Mouse (Mus musculus) G1E (cell line): ENCODE results near the gene Npnt. TPM values are rescaled to one million over a fixed set of nuclear protein-coding genes. Genes with fewer than 3 reads are reported as not detected.

Experiments used
- ATAC-seq: 2 replicates; pipeline ENCODE4 v1.8.0; 2016; ENCODE audit warnings: mild to moderate bottlenecking; ENCODE audit not compliant: insufficient number of reproducible peaks, poor library complexity, low FRiP score, severe bottlenecking; ENCODE audit errors: extremely low read depth
- DNase-seq: peaks from one replicate; pipeline ENCODE4 v3.0.0; 2012; ENCODE audit warnings: low spot score
- H3K27me3 ChIP-seq: 2 replicates; pipeline ENCODE4 v1.6.1; 2012; ENCODE audit warnings: mild to moderate bottlenecking, low read length, inconsistent platforms; ENCODE audit not compliant: insufficient read depth
- H3K36me3 ChIP-seq: replicated peaks from 2 replicates; pipeline ENCODE3; 2012; ENCODE audit warnings: mild to moderate bottlenecking, inconsistent platforms
- H3K4me1 ChIP-seq: 2 replicates; pipeline ENCODE4 v1.6.1; 2012; ENCODE audit warnings: low read depth, low read length, inconsistent platforms, mixed read lengths; ENCODE audit not compliant: insufficient read depth
- H3K4me3 ChIP-seq: 2 replicates; pipeline ENCODE4 v1.5.1; 2012; ENCODE audit warnings: low read depth, mild to moderate bottlenecking, inconsistent platforms, low read length, moderate library complexity, mixed read lengths
- H3K9me3 ChIP-seq: replicated peaks from 2 replicates; pipeline ENCODE4 v1.6.1; 2012; ENCODE audit warnings: inconsistent platforms
- CTCF ChIP-seq: IDR thresholded peaks from 2 replicates; pipeline ENCODE4 v1.5.1; 2012; ENCODE audit warnings: low read depth, low read length, inconsistent platforms, mixed read lengths
- GATA1 ChIP-seq: IDR thresholded peaks from 2 replicates; pipeline ENCODE4 v1.6.1; 2012; ENCODE audit warnings: borderline replicate concordance, low read length, inconsistent platforms, mixed read lengths
- GATA2 ChIP-seq: IDR thresholded peaks from 2 replicates; pipeline ENCODE4 v1.6.1; 2012; ENCODE audit warnings: low read depth, low read length, inconsistent platforms, borderline replicate concordance
- POLR2AphosphoS5 ChIP-seq: IDR thresholded peaks from 2 replicates; pipeline ENCODE4 v1.6.1; 2012; ENCODE audit warnings: low read depth, low read length, inconsistent platforms; ENCODE audit not compliant: insufficient replicate concordance
- TAL1 ChIP-seq: conservative IDR thresholded peaks from 2 replicates; pipeline ENCODE4 v1.6.1; 2012; ENCODE audit warnings: low read depth, low read length, inconsistent platforms, mixed read lengths
- polyA plus RNA-seq: library from polyadenylated mRNA; stranded (reverse); fragments of >175 nt; gene quantifications from 2 replicates; pipeline ENCODE4 v1.2.3, GENCODE M21; 2012
- total RNA-seq, 2 experiments: library from RNA; stranded (forward) in 1 of 2; stranded (reverse) in 1 of 2; fragments of 200-1000 nt in 1 of 2; fragments of >200 nt in 1 of 2; fragmentation: Nextera tagmentation in 1 of 2; gene quantifications; 2 replicates each; pipeline ENCODE4 v1.2.3; 2014 to 2017

Npnt gene
- total and polyA plus RNA-seq, 3 experiments = 0.05 TPM; not detected in 2

DNA sequence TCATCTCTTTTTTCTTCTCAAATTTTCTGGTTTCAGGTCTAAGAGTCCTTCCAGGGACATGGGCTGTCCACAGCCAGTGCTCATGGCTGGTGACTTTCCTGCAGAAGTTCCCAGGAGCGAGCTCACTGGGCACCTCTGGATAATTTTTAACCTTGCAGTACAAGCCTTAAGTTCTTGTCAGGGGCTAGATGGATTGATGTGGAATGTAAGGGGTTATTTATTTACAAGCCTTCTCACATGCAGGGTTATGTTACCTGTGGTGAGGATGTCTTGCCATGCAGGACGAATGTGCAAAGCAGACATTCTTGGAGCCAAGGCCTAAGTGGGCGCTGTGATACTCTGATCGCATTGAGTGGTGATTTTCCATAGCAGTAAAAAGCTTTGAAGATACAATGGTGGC is 84.5 kb downstream of the Npnt start:
- no peak overlapping the region for H3K4me3 ChIP-seq
- H3K27me3 ChIP-seq = peaks cover 29% of the 10 kb centered on the region
- ATAC-seq (no peak), DNase-seq (no peak)
- no peaks in the 10 kb centered on the region for H3K9me3 ChIP-seq
- TF ChIP-seq GATA2 = no peak
- TF ChIP-seq TAL1 = no peak
- no peak for TF ChIP-seq GATA1
- H3K4me1 ChIP-seq = no peaks in the 10 kb centered on the region
- H3K36me3 ChIP-seq = no peaks in the 10 kb centered on the region

DNA sequence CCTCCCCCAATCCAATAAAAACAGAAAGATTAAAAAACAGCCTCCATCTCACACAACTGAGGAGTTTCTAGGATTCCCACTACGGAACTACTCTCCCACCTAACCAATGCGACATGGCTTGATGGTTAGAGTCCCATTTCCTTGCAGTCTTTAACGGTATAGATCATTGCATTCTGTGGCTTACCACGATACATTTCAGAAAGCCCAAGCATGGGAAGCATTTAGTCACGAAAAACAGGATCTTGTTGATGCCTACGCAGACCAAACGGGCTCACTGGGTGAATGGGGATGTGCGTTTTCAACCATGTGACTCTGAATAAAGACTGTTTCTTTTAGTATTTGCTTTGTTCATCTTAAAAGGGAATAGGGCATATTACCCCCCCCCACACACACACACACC is 85.1 kb downstream of the Npnt start:
- TF ChIP-seq CTCF (no peak), TAL1 (no peak), GATA2 (no peak), POLR2AphosphoS5 (no peak), GATA1 (no peak)
- Histone ChIP-seq H3K9me3 (no peaks in the 10 kb centered on the region), H3K4me1 (no peaks in the 10 kb centered on the region), H3K27me3 (peaks cover 31% of the 10 kb centered on the region), H3K4me3 (no peak overlapping the region), H3K36me3 (no peaks in the 10 kb centered on the region)
- DNase-seq = no peak
- ATAC-seq = no peak

DNA sequence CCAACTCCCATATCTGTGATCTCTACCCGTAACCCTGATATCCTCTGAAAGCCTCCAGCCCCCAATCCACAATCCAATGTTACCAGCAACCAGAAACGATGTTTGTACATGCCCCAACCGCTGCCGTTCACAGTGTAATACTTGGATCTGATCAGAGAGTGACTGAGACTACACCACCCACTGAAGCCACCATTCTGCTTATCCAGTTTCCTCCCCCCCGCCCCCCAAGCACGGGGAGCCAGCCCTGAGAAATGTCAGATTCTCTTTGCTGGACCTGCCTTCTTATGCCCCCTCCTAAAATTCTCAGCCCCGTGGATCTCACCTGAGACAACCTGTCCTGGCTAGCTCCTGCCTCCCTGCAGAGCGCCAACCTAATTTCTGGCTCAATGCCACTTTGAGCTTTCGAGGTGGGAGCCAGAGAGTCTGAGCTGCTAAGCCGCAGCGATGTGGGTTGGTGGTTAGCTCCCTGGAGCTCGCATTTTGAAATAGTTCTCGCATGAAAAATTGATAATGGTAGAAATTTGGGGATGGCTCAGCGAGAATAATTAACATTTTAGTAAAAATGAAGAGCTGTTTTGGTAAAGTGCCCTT is 85.7 kb downstream of the Npnt start:
- DNase-seq (no peak), ATAC-seq (no peak)
- no peak overlapping the region for H3K4me3 ChIP-seq

DNA sequence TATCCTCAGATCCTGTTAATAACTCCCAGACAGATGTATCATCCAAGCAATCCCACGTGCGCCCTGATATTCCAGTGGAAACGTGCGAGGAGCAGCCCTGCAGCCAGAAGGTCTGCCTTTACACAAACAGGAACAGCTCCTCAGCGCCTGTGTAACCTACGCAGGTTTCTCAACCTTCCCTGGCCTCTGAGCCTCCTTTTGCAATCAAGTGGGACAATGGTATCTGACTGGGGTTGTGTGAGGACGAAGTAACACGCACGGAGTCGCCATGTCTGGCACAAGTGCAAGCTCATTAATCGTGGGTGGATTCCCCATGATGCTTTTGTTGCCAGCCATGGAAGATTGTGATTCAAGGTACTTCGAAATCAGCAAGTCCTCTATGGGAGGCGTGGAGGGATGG is 86.2 kb downstream of the Npnt start:
- Histone ChIP-seq H3K9me3 (no peaks in the 10 kb centered on the region), H3K36me3 (no peaks in the 10 kb centered on the region), H3K4me1 (no peaks in the 10 kb centered on the region), H3K4me3 (no peak overlapping the region), H3K27me3 (peaks cover 32% of the 10 kb centered on the region)
- TF ChIP-seq GATA2 (no peak), CTCF (no peak), GATA1 (no peak), TAL1 (no peak), POLR2AphosphoS5 (no peak)
- DNase-seq (no peak), ATAC-seq (no peak)

More for the DNA sequence above, 85.7 kb downstream of the Npnt start:
- Histone ChIP-seq H3K36me3 (no peaks in the 10 kb centered on the region), H3K27me3 (peaks cover 32% of the 10 kb centered on the region), H3K9me3 (no peaks in the 10 kb centered on the region), H3K4me1 (no peaks in the 10 kb centered on the region)
- TF ChIP-seq GATA1 (no peak), TAL1 (no peak), GATA2 (no peak), CTCF (no peak), POLR2AphosphoS5 (no peak)

DNA sequence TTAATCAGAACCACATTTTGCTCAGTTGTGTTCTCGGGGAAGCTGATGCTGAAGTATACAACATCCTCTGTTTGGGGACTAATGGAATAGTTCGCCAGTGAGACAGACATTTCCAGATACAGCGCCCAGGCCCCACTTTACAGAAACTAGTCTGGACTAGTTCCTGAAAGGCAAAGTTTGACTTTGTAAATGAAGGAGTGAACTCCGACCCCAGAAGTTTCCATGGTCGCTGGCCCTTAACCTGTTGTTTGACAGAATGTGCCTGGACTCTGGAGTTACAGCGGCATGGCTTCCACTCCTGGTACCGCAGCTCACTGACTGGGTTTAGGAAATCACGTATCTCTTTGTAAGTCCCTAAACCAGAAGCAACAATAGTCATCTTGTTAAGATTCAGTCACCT is 89.3 kb downstream of the Npnt start:
- no peaks in the 10 kb centered on the region for H3K9me3 ChIP-seq
- no peak for DNase-seq
- no peaks in the 10 kb centered on the region for H3K36me3 ChIP-seq
- H3K4me3 ChIP-seq = no peak overlapping the region
- H3K27me3 ChIP-seq = peaks cover 28% of the 10 kb centered on the region; the same call in 1 of the 2 replicates
- TF ChIP-seq GATA1 (no peak), CTCF (no peak), POLR2AphosphoS5 (no peak), GATA2 (no peak), TAL1 (no peak)
- no peaks in the 10 kb centered on the region for H3K4me1 ChIP-seq
- no peak for ATAC-seq

DNA sequence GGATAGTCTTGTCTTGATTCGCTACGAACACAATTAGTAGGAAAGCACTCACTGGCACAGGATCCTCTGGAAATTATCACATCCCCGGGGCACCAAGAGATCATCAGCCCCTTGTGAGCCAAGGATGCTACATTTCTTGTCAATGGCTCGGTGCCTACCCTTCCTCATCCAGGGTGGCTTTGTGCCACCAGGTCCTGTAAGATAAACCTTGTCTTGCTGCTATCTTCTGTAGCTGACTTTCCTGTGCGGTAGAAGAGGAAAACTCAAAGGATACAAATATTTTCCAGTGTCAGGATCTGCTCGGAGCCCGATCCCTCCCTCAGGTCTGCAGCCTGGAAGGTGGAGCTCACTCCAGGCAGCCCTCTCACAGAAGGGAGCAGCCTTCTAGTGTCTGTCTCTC is 90.5 kb downstream of the Npnt start:
- Histone ChIP-seq H3K27me3 (peaks cover 30% of the 10 kb centered on the region; the same call in 1 of the 2 replicates), H3K4me1 (0 out of 2 replicates have a peak, but pooled peaks cover 3% of the 10 kb centered on the region), H3K4me3 (no peak overlapping the region), H3K9me3 (no peaks in the 10 kb centered on the region), H3K36me3 (no peaks in the 10 kb centered on the region)
- ATAC-seq = no peak
- TF ChIP-seq TAL1 = no peak
- no peak for TF ChIP-seq GATA1
- no peak for TF ChIP-seq POLR2AphosphoS5
- no peak for TF ChIP-seq CTCF
- TF ChIP-seq GATA2 = no peak
- no peak for DNase-seq

DNA sequence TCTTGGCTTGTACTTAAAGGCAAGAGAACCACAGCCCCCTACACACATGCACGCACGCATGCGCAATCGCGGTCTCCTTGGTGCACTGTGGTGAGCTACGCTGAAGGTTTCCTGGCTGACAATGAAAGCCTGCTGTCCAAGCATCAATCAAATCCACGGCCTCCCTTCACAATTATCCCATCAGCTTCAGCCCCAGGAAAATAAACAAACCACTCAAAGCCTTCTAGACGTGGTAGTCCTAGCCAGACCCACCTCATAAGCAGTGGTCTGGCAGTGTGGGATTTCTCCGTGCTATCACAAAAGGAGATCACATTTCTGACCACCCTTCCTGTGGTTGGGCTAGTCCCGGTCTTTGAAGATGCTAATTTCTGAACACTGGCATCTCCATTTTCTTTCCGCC is 91.2 kb downstream of the Npnt start:
- Histone ChIP-seq H3K4me3 (no peak overlapping the region), H3K9me3 (no peaks in the 10 kb centered on the region), H3K4me1 (0 out of 2 replicates have a peak, but pooled peaks cover 3% of the 10 kb centered on the region), H3K27me3 (peaks cover 33% of the 10 kb centered on the region; the same call in 1 of the 2 replicates), H3K36me3 (no peaks in the 10 kb centered on the region)
- ATAC-seq = no peak
- no peak for DNase-seq
- TF ChIP-seq CTCF = no peak
- no peak for TF ChIP-seq POLR2AphosphoS5
